Mouse (Mus musculus): Measurements from ENCODE around the gene Slc34a3.

DNA sequence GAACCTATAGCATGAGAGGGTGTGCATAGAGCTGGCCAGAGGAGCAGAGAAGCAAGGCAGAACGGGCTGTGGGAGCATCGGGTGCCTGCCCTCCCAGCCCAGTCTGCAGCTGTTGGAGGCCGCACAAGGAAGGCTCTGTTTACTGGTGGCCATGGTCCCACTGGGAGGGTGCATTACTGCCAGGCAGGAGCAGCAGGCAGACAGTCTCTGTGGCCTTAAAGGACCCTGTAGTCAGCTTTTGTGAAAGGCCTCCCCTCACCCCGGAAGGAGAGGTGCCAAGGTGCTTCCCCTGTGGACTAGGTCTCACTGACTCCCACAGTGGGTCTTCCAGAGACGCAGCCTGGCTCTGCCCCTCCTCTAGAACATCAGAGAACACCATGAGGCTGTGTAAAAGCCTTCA, 7.3 kb downstream of the Slc34a3 start:
- TF ChIP-seq POLR2A (IDR thresholded peaks at IDR 0.05; ENCODE audit: low read depth, low read length) (no peak), EP300 (IDR thresholded peaks at IDR 0.05; ENCODE audit: low read length) (no peak), ZC3H11A (IDR thresholded peaks at IDR 0.05; ENCODE audit: low read depth, low read length) (no peak), SMC3 (IDR thresholded peaks at IDR 0.05; ENCODE audit: low read depth, low read length) (no peak), JUND (conservative IDR thresholded peaks at IDR 0.05; ENCODE audit: low read depth, low read length) (no peak), IRF4 (IDR thresholded peaks at IDR 0.05; ENCODE audit: low read depth, low read length) (no peak), CHD1 (IDR thresholded peaks at IDR 0.05; ENCODE audit: low read depth, low read length) (no peak), MEF2A (IDR thresholded peaks at IDR 0.05; ENCODE audit: borderline replicate concordance, low read depth, low read length) (no peak), USF2 (conservative IDR thresholded peaks at IDR 0.05; ENCODE audit: low read depth, low read length) (no peak), TBP (conservative IDR thresholded peaks at IDR 0.05; ENCODE audit: low read depth, low read length) (no peak), POLR2AphosphoS2 (IDR thresholded peaks at IDR 0.05; ENCODE audit: low read depth, low read length) (no peak), CTCF (conservative IDR thresholded peaks at IDR 0.05 in 1 of 2, IDR thresholded peaks at IDR 0.05 in 1 of 2; ENCODE audit: low read depth in 2 of 2, low read length in 2 of 2) (no peak)

All from CH12.LX (cell line).